Mouse (Mus musculus) inflammation-experienced regulatory T-cells, adult 6 months (primary cell): ENCODE measurements around the gene Etv3. TPM values are rescaled to one million over a fixed set of nuclear protein-coding genes. Genes with fewer than 3 reads are reported as not detected.

Experiments
- ATAC-seq: one replicate; pipeline ENCODE4 v1.8.0; 2017
- polyA plus RNA-seq, 3 experiments: library from polyadenylated mRNA; unstranded; fragments of 100-300 nt; shearing (Covaris generic); gene quantifications; one replicate each; pipeline ENCODE4 v1.2.1; 2017

Gene Etv3
- polyA plus RNA-seq, 3 experiments from 2014 or later: 13.5 to 22.5 (median 19.3) TPM

- ATAC-seq: no peak
Observed at GRCm38 (mm10) chr3:87560156-87560555, 34.9 kb downstream of the Etv3 start.

DNA sequence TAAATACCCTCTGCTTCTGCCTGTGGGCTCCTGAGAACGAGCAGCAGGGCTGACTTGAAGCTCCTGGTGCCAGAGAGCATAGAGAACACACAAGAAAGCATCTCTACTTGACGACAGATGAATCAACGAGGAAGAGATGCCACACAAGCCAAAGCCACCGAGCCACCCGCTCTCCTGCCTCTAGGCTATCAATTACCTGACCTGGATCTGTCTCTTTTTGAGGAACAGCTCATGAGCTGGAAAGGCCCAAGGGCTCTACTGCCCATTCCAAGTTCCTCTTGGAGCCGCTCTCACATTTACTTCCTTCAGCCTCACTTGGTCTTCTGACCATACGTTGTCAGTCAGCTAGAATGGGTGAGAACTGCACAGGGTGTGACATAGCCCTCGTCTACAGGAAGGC, 36.2 kb downstream of the Etv3 start:
- no peak for ATAC-seq

- peak; percentile 63 for ATAC-seq
Observed at GRCm38 (mm10) chr3:87562370-87562769, 37.2 kb downstream of the Etv3 start.

- ATAC-seq: no peak
Observed at GRCm38 (mm10) chr3:87563466-87563865, 38.3 kb downstream of the Etv3 start.

GRCm38 (mm10) chr3:87565623-87566022, 40.4 kb downstream of the Etv3 start:
- no peak for ATAC-seq

DNA sequence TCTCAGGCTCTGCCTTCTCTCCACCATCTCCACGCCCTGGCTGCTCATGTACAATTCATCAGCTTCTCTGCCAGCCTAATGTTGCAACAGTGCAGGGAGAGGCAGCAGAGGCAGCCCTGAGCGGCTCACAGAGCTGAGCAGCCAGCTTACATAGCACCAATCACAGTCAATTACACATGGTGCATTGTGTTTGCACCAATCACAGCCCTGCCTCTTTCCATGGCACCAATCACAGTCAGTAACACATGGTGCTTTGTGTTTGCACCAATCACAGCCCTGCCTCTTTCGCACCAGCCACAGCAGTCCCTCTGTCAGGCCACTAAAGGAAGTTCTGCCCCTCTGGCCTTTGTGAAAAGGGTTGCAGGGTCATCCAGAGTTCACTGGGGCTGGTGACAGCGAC, 40.9 kb downstream of the Etv3 start:
- ATAC-seq: peak; percentile 92

DNA sequence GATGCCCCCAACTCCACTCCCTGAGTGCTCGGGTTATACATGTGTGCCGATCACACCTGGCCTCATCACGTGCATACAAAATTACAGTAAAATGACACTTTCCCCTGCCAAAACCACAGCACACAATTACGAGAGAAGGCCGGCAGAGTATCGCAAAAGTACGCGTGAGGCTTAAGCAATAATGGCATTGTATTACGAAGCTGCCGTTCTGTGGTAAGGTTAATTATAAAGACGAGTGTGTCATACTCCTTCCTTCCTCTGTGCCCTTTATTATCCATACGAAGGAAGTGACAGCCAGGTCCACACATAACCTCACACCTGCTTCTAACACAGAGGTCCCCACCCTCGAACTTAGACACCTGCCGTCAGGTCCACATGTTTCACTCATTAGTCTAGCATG, 42.3 kb downstream of the Etv3 start:
- ATAC-seq: no peak

DNA sequence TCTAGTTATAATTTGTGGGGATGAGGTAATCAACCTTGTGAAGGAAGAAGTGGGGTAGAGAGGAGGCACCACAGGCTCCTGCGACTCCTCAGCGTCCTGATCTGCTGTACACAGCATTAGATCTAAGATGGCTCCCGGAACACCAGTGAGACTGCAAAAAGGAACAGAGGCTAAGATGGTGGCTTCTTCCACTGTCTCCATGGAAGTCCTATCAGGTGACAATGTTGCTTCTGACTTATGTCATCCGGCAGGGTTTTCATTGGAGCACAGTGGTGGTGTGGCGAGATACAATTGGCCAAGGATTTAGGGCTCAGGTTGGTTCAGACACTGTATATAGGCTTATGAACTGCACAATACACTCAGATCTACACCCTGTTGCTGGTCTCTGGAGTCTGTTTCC, 43.5 kb downstream of the Etv3 start:
- no peak for ATAC-seq

GRCm38 (mm10) chr3:87575766-87576165, 50.6 kb downstream of the Etv3 start:
- ATAC-seq: no peak

- no peak for ATAC-seq
Observed at GRCm38 (mm10) chr3:87582259-87582658, 57.1 kb downstream of the Etv3 start.

Other genes with a start within 250 kb of the Etv3 start
- gene Cd5l, start 167.5 kb upstream of the Etv3 start, polyA plus RNA-seq: under 1 TPM in 2 of 3 experiments, not detected in 1; 0.16 to 0.58 TPM
- gene Fcrl1, start 149.0 kb upstream of the Etv3 start, polyA plus RNA-seq: 10 to 100 TPM; 19.6 to 37.1 (median 30.9) TPM
- gene Fcrl5, start 89.6 kb upstream of the Etv3 start, polyA plus RNA-seq: under 1 TPM; 0.31 to 0.51 (median 0.39) TPM
- 1 to 10 TPM; 2.0 to 4.4 (median 4.0) TPM for gene Arhgef11, start 92.2 kb downstream of the Etv3 start, polyA plus RNA-seq
- gene Lrrc71, start 223.2 kb downstream of the Etv3 start, polyA plus RNA-seq: 1 to 10 TPM in 2 of 3 experiments, under 1 TPM in 1; 0.82 to 1.1 (median 1.1) TPM